Mouse (Mus musculus) MEL (cell line): ENCODE results near the gene Gm37240. TPM values are rescaled to one million over a fixed set of nuclear protein-coding genes. Genes with fewer than 3 reads are reported as not detected.

ENCODE experiments used
- DNase-seq: peaks from one replicate; pipeline ENCODE4 v3.0.0; 2011; ENCODE audit warnings: low read depth, low spot score
- H3K27ac ChIP-seq: 2 replicates; pipeline ENCODE4 v1.5.1; 2012; ENCODE audit warnings: low read depth, mild to moderate bottlenecking, control low read depth, low read length, moderate library complexity; ENCODE audit not compliant: control insufficient read depth
- H3K27me3 ChIP-seq, 2 experiments: fragments of 150-350 bp in 1 of 2; sonication (generic) in 1 of 2; 2 replicates each; pipeline ENCODE4 v1.6.1; 2012; ENCODE audit warnings: low read length in 2 of 2, mild to moderate bottlenecking in 2 of 2, improper control_type of control experiment in 1 of 2, moderate library complexity in 1 of 2; ENCODE audit not compliant: insufficient read depth in 2 of 2, control insufficient read depth in 1 of 2
- H3K36me3 ChIP-seq, 2 experiments: 2 replicates each; pipeline ENCODE4 v1.6.1; 2012 to 2014; ENCODE audit warnings: low read length in 2 of 2, improper control_type of control experiment in 1 of 2, inconsistent platforms in 1 of 2, mild to moderate bottlenecking in 1 of 2; ENCODE audit not compliant: insufficient read depth in 2 of 2, control insufficient read depth in 1 of 2
- H3K4me1 ChIP-seq, 2 experiments: fragments of 150-350 bp in 1 of 2; sonication (generic) in 1 of 2; 2 replicates each; pipeline ENCODE4 v1.6.1; 2012; ENCODE audit warnings: low read length in 2 of 2, improper control_type of control experiment in 1 of 2, mild to moderate bottlenecking in 1 of 2; ENCODE audit not compliant: insufficient read depth in 2 of 2, control insufficient read depth in 1 of 2
- H3K4me3 ChIP-seq, 2 experiments: fragments of 150-350 bp in 1 of 2; sonication (generic) in 1 of 2; 2 replicates each; pipeline ENCODE4 v1.5.1; 2012; ENCODE audit warnings: low read depth in 2 of 2, low read length in 2 of 2, mild to moderate bottlenecking in 2 of 2, moderate library complexity in 2 of 2, control low read depth in 1 of 2, improper control_type of control experiment in 1 of 2; ENCODE audit not compliant: control insufficient read depth in 1 of 2, insufficient read depth in 1 of 2
- H3K79me2 ChIP-seq: 2 replicates; pipeline ENCODE4 v1.6.1; 2012; ENCODE audit warnings: mild to moderate bottlenecking, low read length, moderate library complexity; ENCODE audit not compliant: control insufficient read depth, poor library complexity, insufficient read depth
- H3K9ac ChIP-seq: 2 replicates; pipeline ENCODE4 v1.6.1; 2012; ENCODE audit warnings: low read depth, mild to moderate bottlenecking, control low read depth, low read length, moderate library complexity; ENCODE audit not compliant: control insufficient read depth, poor library complexity, severe bottlenecking
- H3K9me3 ChIP-seq: fragments of 150-350 bp; sonication (generic); replicated peaks from 2 replicates; pipeline ENCODE4 v1.6.1; 2012; ENCODE audit warnings: mild to moderate bottlenecking, low read length, improper control_type of control experiment, moderate library complexity; ENCODE audit not compliant: insufficient read depth
- CHD2 ChIP-seq: IDR thresholded peaks from 2 replicates; pipeline ENCODE4 v1.6.1; 2011; ENCODE audit warnings: low read length, improper control_type of control experiment
- ELF1 ChIP-seq: IDR thresholded peaks from 2 replicates; pipeline ENCODE4 v1.6.1; 2014; ENCODE audit warnings: low read depth, mild to moderate bottlenecking, inconsistent platforms, low read length, improper control_type of control experiment, moderate library complexity
- ETS1 ChIP-seq: IDR thresholded peaks from 2 replicates; pipeline ENCODE4 v1.6.1; 2012; ENCODE audit warnings: low read depth, mild to moderate bottlenecking, inconsistent platforms, low read length, improper control_type of control experiment, moderate library complexity
- HCFC1 ChIP-seq: IDR thresholded peaks from 2 replicates; pipeline ENCODE4 v1.6.1; 2012; ENCODE audit warnings: low read depth, mild to moderate bottlenecking, inconsistent platforms, low read length, improper control_type of control experiment, moderate library complexity
- JUND ChIP-seq: IDR thresholded peaks from 2 replicates; pipeline ENCODE4 v1.6.1; 2011; ENCODE audit warnings: low read depth, mild to moderate bottlenecking, improper control_type of control experiment, low read length
- KAT2A ChIP-seq: conservative IDR thresholded peaks from 2 replicates; pipeline ENCODE4 v1.6.1; 2012; ENCODE audit warnings: low read depth, low read length, improper control_type of control experiment, inconsistent platforms
- MAFK ChIP-seq: IDR thresholded peaks from 2 replicates; pipeline ENCODE4 v1.6.1; 2011; ENCODE audit warnings: low read depth, mild to moderate bottlenecking, low read length, improper control_type of control experiment, borderline replicate concordance
- MAX ChIP-seq: IDR thresholded peaks from 2 replicates; pipeline ENCODE4 v1.6.1; 2011; ENCODE audit warnings: low read length, improper control_type of control experiment
- MAZ ChIP-seq: IDR thresholded peaks from 2 replicates; pipeline ENCODE4 v1.6.1; 2012; ENCODE audit warnings: low read depth, mild to moderate bottlenecking, inconsistent platforms, low read length, improper control_type of control experiment
- MEF2A ChIP-seq: IDR thresholded peaks from 2 replicates; pipeline ENCODE4 v1.6.1; 2014; ENCODE audit warnings: low read depth, mild to moderate bottlenecking, inconsistent platforms, low read length, improper control_type of control experiment; ENCODE audit not compliant: poor library complexity, insufficient replicate concordance, severe bottlenecking; ENCODE audit errors: extremely low read depth
- MYB ChIP-seq: IDR thresholded peaks from 2 replicates; pipeline ENCODE4 v1.6.1; 2011; ENCODE audit warnings: mild to moderate bottlenecking, low read depth, low read length, improper control_type of control experiment
- NELFE ChIP-seq: IDR thresholded peaks from 2 replicates; pipeline ENCODE4 v1.6.1; 2011; ENCODE audit warnings: low read depth, low read length, improper control_type of control experiment
- POLR2A ChIP-seq, 2 experiments: IDR thresholded peaks; 2 replicates each; pipeline ENCODE4 v1.6.1; 2011 to 2012; ENCODE audit warnings: low read length in 2 of 2, mild to moderate bottlenecking in 2 of 2, control low read depth in 1 of 2, improper control_type of control experiment in 1 of 2, low read depth in 1 of 2, moderate library complexity in 1 of 2; ENCODE audit not compliant: control insufficient read depth in 1 of 2, insufficient read depth in 1 of 2, poor library complexity in 1 of 2
- POLR2AphosphoS2 ChIP-seq: IDR thresholded peaks from 2 replicates; pipeline ENCODE4 v1.6.1; 2011; ENCODE audit warnings: low read length, improper control_type of control experiment
- POLR2AphosphoS5 ChIP-seq: IDR thresholded peaks from 2 replicates; pipeline ENCODE4 v1.6.1; 2012; ENCODE audit warnings: low read depth, borderline replicate concordance, mild to moderate bottlenecking, inconsistent platforms, low read length, moderate library complexity, mixed read lengths
- SIN3A ChIP-seq: IDR thresholded peaks from 2 replicates; pipeline ENCODE4 v1.6.1; 2012; ENCODE audit warnings: low read length, improper control_type of control experiment, inconsistent platforms
- TAL1 ChIP-seq: IDR thresholded peaks from 2 replicates; pipeline ENCODE4 v1.6.1; 2012; ENCODE audit warnings: mild to moderate bottlenecking, inconsistent platforms, low read length, moderate library complexity, mixed read lengths
- TBP ChIP-seq: IDR thresholded peaks from 2 replicates; pipeline ENCODE4 v1.8.0; 2011; ENCODE audit warnings: low read depth, low read length, improper control_type of control experiment
- TCF12 ChIP-seq: IDR thresholded peaks from 2 replicates; pipeline ENCODE4 v1.6.1; 2014; ENCODE audit warnings: low read depth, mild to moderate bottlenecking, inconsistent platforms, low read length, improper control_type of control experiment, moderate library complexity
- UBTF ChIP-seq: IDR thresholded peaks from 2 replicates; pipeline ENCODE4 v1.6.1; 2012; ENCODE audit warnings: low read depth, mild to moderate bottlenecking, inconsistent platforms, low read length, improper control_type of control experiment, moderate library complexity, borderline replicate concordance; ENCODE audit not compliant: insufficient read depth
- USF1 ChIP-seq: IDR thresholded peaks from 2 replicates; pipeline ENCODE4 v1.6.1; 2014; ENCODE audit warnings: low read depth, mild to moderate bottlenecking, inconsistent platforms, low read length, improper control_type of control experiment, moderate library complexity
- USF2 ChIP-seq, 2 experiments: IDR thresholded peaks; 2 replicates each; pipeline ENCODE4 v1.6.1; 2011 to 2012; ENCODE audit warnings: improper control_type of control experiment in 2 of 2, low read length in 2 of 2, borderline replicate concordance in 1 of 2, inconsistent platforms in 1 of 2, low read depth in 1 of 2, mild to moderate bottlenecking in 1 of 2; ENCODE audit not compliant: insufficient read depth in 1 of 2
- ZKSCAN1 ChIP-seq: IDR thresholded peaks from 2 replicates; pipeline ENCODE4 v1.6.1; 2012; ENCODE audit warnings: low read depth, mild to moderate bottlenecking, inconsistent platforms, low read length, improper control_type of control experiment, moderate library complexity
- ZNF384 ChIP-seq: IDR thresholded peaks from 2 replicates; pipeline ENCODE4 v1.6.1; 2012; ENCODE audit warnings: low read depth, mild to moderate bottlenecking, inconsistent platforms, low read length, improper control_type of control experiment
- polyA plus RNA-seq, 2 experiments: library from polyadenylated mRNA; stranded (reverse) in 1 of 2; unstranded in 1 of 2; fragments of >175 nt in 1 of 2; fragments of >200 nt in 1 of 2; gene quantifications; 2 replicates each; pipeline versions ENCODE4 v1.2.1 to v1.2.4; 2012; ENCODE audit warnings: low replicate concordance in 2 of 2, low read depth in 1 of 2; ENCODE audit not compliant: insufficient read length in 2 of 2, insufficient read depth in 1 of 2, missing spikeins in 1 of 2
- total RNA-seq: library from RNA; depleted of rRNA; stranded (reverse); fragments of 300-350 nt; gene quantifications from 2 replicates; pipeline ENCODE4 v1.2.3, GENCODE M21; 2012

Gene Gm37240
- total and polyA plus RNA-seq, 3 experiments = 0.04 TPM; not detected in 2

DNA sequence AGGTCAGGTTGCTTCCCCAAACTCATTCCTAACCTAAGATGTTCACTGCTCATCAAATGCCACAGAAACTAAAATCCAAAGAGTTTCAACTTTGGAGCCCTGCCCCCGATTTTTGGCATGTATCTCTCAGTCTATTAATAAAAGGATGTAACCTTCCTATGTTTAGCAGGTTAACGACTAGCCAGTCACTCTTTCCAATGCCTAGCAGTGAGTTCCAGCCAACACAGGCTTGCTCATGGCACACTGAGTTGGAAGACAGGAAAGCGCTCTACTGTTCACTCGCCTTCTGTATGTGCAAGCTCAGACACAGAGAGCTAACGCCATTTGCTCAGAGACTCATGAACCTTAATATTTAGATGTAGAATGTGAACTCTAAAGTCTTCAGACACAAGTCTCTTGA is 604.5 kb downstream of the Gm37240 start:
- TF ChIP-seq MYB (no peak), TAL1 (no peak), ETS1 (no peak), MEF2A (no peak), ZNF384 (no peak), USF1 (no peak), TCF12 (no peak), ELF1 (no peak), SIN3A (no peak)
- Histone ChIP-seq H3K36me3 (no peaks in the 10 kb centered on the region), H3K27ac (no peak overlapping the region), H3K9me3 (no peaks in the 10 kb centered on the region), H3K9ac (no peak overlapping the region), H3K4me3 (no peak overlapping the region), H3K4me1 (no peaks in the 10 kb centered on the region), H3K27me3 (no peaks in the 10 kb centered on the region), H3K79me2 (no peaks in the 10 kb centered on the region)
- DNase-seq = no peak

- no peak overlapping the region for H3K27ac ChIP-seq
- H3K4me1 ChIP-seq = no peaks in the 10 kb centered on the region
- no peaks in the 10 kb centered on the region for H3K36me3 ChIP-seq
- H3K27me3 ChIP-seq = no peaks in the 10 kb centered on the region
- H3K9me3 ChIP-seq = no peaks in the 10 kb centered on the region
- no peaks in the 10 kb centered on the region for H3K79me2 ChIP-seq
- H3K9ac ChIP-seq = no peak overlapping the region
- no peak for TF ChIP-seq KAT2A
- no peak for TF ChIP-seq ETS1
- no peak overlapping the region for H3K4me3 ChIP-seq
- DNase-seq = no peak
Measured at GRCm38 (mm10) chr3:85275075-85275474, 612.2 kb downstream of the Gm37240 start.

DNA sequence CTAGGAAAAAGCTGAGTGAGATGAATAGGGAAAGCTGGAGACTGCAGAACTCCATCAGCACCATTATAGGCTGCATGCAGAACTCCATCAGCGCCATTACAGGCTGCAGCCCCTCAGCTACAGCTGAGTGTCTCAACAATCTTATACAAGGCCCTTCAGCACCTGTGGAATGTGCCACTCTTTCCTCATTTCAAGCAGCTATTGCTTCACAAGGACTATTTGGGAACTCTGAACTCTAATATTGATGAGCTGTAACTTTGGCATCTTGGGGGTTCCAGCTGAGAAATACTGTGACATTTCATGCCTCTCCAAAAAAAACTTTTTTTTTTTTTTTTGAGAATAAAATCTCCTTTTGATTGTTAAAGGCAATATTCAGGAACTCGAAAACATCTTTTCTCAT is 615.8 kb downstream of the Gm37240 start:
- no peaks in the 10 kb centered on the region for H3K9me3 ChIP-seq
- no peak for TF ChIP-seq ZKSCAN1
- TF ChIP-seq MAFK = no peak
- no peak for TF ChIP-seq POLR2AphosphoS2
- no peak for TF ChIP-seq USF1
- no peak for TF ChIP-seq NELFE
- TF ChIP-seq CHD2 = no peak
- no peak for TF ChIP-seq UBTF
- TF ChIP-seq TBP = no peak
- no peak for TF ChIP-seq POLR2A (IDR thresholded peaks at IDR 0.05; ENCODE audit: control insufficient read depth in 1 of 2, insufficient read depth in 1 of 2, low read depth in 1 of 2, low read length in 2 of 2, poor library complexity in 1 of 2)
- no peak for TF ChIP-seq USF2 (IDR thresholded peaks at IDR 0.05; ENCODE audit: borderline replicate concordance in 1 of 2, insufficient read depth in 1 of 2, low read depth in 1 of 2, low read length in 2 of 2)
- no peak for TF ChIP-seq JUND
- TF ChIP-seq HCFC1 = no peak
- no peak for TF ChIP-seq POLR2AphosphoS5
- TF ChIP-seq SIN3A = no peak
- no peak for TF ChIP-seq MAX
- TF ChIP-seq MAZ = no peak
- TF ChIP-seq ETS1 = no peak
- no peaks in the 10 kb centered on the region for H3K27me3 ChIP-seq
- H3K4me1 ChIP-seq = no peaks in the 10 kb centered on the region
- no peaks in the 10 kb centered on the region for H3K79me2 ChIP-seq
- no peak overlapping the region for H3K27ac ChIP-seq
- H3K4me3 ChIP-seq = no peak overlapping the region
- no peak for DNase-seq
- H3K36me3 ChIP-seq = no peaks in the 10 kb centered on the region
- H3K9ac ChIP-seq = no peak overlapping the region
